Mouse (Mus musculus) adrenal gland, postnatal 10 days (tissue): ENCODE measurements at regions not wholly inside any gene's neighbourhood (a gene's known extent, or its start where the extent isn't known, plus 50 kb on each side); places are given as distances from the start of the nearest gene placed in this dataset.

Experiments used
- DNase-seq: peaks from one replicate; pipeline ENCODE4 v3.0.0; 2021; ENCODE audit warnings: mixed read lengths

DNA sequence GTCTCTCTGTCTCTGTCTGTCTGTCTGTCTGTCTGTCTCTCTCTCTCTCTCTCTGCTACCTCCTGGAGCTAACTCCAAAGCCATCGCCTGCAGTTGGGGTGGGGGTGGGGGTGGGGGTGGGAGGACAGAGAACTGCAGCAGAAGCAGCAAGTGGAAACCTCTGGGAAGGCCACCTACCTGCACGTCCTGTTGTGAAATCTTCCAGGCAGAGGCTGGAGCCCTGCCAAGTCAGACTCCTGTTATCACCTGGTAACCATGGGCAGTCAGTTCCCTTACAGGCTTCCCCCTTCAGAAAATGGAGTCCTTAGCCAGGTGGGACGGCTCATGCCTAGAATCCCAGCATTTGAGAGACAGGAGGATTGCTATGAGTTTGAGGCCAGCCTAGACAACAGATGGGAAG is 361.8 kb downstream of the Bcor start:
- no peak for DNase-seq

DNA sequence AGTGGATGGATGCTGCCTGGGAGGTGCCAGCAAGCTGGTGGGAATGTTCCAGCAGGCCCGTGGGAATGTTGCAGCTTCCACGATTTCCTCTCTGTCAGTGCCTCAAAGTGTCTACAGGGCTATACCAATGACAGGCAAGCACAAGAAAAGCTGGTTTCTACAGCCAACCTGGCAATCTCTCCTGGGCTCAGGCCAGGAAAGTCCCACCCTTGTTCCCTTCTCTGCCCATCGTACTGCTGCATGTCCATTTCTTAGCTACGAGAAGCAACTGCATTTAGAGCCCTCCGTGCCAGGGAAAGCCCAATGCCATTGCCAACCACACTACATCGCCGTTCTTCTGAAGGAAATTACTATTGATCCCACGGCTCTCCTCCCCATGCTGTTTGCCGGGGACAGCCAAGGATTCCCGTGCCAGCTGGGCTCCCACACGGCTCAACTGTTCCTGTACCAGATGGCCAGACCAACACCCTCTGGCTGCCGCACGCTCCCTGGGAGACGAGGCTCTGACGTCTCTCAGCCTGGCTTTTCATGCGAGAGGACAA is 359.7 kb downstream of the Bcor start:
- DNase-seq = no peak

DNA sequence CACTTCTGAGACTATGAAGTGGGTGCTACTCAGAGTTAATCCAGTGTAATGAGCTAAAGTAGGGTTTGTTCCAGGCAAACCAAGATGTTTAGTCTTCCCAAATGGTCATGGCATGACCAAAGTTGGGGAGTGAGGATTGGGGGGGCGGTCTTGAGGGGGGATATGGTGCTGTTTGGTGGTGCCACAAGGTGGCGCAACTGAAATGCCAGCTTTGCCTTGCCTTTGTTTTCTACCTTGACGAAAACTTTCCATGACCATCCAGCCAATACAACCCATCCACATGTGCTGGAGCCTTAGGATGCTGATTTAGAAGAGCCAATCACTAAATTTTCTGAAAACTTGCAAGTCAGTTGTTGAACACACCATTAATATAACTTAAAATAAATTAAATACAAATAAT is 358.9 kb downstream of the Bcor start:
- DNase-seq = no peak

DNA sequence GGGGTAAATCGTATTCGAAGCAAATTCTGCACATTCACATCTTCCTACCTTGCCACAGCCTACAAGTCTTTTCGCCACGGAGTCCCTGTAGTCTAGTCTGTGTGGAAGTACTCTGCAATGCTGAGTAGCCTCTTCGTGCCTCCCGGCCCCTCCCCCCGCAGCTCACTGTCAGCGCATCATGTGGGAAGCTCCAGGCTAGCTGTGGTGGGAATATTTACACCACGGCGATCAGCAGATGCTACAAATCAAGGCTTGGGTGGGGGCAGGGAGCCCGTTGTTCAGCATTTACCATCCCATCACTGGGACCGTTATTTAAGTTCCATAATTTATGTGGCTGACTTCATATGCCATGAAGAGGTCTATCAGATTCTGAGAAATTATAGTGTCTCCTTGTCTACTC is 358.5 kb downstream of the Bcor start:
- no peak for DNase-seq

DNA sequence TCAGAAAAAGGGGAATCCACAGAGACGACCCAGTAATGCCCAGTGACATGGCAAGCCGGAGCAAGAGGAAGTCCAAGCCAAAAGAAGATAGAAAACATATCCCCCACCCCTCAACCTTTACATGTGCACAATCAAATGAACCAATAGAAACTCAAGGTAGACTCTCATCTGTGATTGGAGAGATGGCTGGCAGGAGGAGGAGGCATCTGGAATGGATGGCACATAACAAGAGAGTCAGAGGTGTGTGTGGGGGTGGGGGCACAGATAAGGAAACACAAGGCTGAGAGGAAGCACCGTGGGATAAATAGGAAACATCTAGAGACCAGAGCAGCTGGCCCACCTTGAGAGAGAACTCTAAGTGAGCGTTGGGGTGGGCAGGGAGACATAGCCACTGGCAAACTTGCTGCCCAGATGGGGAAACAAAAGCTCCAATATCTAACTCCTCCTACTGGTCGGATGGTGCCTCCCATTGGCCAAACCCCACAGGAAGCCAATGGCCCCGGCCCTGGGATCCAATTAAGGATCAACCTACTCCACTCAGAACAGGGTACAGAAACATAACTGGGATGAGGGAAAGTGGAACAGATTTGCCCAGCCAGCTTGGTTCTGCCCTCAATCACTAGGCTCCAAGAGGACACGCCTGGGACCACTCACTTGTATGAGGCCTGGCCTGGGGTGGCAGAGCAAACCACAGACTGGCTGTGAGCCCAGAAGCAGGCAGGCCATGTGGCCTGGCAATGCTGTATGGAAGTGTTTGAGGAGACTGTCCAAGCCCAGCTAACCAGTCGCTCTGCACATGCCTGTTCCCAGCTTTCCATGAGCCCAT is 357.9 kb downstream of the Bcor start:
- DNase-seq = peak; percentile 15

DNA sequence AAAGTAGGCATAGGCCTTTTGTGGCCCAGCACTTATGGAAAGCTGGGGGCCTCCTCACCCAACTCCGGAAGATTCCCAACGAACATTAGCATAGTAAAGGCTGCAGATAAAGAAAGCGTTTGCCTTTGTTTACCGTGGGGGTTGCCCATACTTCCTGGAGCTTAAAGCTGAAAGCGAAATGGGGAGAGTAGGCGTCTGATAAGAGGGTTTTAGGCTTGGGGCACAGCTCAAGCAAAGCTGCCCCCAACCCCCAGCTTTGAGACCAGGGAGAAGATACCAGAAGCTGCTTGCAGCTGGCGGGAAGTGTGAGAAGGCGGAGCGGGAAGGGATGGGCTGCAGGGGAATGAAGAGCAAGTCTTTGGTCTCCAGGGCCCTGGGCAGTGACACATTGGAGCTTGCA is 356.9 kb downstream of the Bcor start:
- no peak for DNase-seq

DNA sequence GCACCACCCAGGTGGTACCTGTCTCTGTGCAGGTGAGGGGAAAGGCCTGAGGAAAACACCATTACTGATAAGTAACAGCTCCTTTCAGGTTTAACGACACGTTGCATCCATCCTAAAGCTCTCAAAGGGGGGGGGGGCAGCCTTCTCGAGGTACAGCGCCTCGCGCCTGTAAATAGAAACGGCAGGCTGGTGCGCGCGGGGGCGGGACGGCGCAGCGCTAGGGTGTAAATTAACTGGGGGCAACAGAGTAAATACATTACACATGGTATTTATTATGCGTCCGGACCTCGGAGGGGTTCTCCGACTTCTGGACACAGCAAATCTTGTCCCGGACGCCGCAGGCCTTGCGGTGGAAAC is 353.3 kb downstream of the Bcor start:
- no peak for DNase-seq

DNA sequence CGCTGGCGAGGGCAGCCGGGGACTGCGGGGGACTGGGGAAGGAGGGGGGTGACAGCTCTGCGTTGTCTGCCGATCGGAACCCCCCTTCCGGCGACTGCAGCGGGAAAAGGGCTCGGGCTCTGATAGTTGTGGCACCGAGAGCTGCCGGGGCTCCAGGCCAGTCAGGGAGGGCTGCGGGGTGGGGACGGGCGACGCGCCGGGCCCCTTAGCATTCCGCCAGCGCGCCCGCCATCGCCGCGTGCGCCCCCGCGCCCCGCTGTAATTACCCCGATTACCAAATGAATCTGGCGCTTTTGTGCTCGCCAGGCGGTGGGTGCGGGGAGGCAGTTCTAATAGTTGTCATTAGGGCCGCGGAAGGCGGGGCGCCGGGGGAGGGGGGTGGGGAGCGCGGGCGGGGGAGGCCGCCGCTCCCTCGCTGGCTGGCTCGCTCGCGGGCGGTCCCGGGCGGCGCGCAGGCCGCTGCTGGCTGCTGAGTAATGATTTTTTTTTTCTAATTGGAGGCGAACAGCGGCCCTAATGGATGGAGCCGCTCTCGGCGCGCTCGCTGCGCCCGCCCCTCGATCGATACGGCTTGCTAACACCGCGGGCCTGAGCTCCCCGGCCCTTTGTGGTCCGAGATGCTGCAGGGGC is 352.8 kb downstream of the Bcor start:
- peak; percentile 33 for DNase-seq

DNA sequence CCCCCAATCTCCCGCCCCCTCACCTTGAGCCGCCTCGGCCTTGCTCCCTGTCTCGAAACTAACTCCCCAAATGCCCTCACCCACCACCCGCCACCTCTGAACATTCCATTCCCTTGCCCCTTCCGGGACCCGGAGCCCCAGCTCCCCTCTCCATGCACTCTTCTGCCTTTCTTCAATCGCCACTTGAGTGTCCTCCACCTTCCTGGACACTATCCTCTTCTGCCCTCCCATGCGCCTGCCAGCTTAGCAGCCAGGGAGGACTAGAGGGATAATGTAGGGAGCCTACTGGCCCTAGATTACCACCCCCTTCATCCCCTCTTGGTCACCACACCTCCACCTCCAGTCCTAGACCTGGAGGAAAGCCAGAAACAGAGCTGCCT is 352.3 kb downstream of the Bcor start:
- DNase-seq = no peak

DNA sequence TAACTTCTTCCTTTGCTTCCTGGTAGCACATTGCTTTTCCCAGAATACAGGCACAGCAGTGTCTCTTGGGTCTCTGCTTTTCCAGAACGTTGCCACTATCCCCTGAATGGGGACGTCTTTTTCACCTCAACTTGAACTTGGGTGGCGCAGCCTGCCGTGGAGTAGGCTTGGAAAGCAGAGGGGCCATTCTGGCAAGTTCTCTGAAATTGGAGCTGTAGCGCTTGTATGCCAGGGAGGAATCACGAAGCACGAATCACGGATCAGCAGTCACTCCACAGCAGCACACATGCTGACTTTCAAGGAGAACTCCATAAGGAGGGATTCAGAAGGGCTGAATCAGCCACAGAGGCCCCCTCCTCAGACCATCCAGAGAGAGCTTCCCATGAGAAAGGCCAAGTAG is 351.2 kb downstream of the Bcor start:
- DNase-seq = no peak

DNA sequence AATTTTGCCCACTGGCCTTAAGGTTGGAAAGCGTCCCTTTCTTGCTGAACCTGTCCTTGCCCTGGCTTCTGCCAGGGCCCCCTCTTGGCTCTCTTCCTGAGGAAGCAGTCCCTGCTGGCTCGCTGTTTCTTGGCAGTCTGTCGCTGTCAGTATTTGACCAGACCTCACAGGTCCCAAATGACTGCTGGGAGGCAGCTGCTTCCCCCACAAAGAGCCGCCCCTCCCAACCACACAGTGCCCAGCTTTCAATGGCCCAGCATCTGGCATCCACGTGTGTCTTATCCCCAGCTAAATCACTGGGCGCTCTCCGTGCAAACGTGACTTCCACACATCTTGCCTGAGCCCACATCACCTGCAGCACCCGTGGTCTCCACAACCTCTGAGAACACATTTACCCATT is 345.3 kb downstream of the Bcor start:
- no peak for DNase-seq

DNA sequence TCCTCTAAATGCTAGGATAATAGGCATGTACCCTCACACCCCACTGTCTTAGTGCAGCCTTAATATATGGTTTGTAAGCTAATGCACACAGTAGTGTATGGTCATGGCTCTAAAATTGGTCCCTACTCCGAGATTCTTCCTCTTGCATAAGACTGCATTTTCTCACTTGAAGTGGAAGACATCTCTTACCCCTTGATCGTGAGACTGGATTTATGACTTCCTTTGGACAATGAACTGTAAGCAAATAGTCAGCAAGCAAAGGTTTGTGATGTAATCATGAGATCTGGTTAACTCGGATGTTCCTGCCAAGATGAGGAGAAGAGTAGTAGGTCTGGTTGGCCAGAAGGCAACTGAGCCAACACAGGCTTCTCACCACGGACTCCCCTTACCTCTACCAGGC is 344.3 kb downstream of the Bcor start:
- DNase-seq = no peak

DNA sequence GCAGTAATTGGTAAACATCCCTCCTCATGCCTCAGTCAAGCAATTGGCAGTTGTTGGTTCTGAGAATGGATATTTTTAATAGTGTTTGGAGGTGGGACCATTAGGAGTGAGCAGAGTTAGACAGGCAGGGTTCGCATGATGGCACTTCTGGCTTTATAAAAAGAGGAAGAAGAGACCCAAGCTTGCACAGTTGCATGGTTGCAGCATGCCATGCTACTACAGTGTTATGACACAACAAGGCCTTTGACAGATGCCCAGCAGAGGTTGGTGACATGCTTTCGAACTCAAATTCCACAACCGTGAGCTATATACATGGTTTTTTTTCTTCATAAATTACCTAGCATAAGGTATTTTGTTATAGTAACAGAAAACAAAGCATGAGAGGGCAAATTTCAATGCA is 341.5 kb downstream of the Bcor start:
- DNase-seq = no peak

DNA sequence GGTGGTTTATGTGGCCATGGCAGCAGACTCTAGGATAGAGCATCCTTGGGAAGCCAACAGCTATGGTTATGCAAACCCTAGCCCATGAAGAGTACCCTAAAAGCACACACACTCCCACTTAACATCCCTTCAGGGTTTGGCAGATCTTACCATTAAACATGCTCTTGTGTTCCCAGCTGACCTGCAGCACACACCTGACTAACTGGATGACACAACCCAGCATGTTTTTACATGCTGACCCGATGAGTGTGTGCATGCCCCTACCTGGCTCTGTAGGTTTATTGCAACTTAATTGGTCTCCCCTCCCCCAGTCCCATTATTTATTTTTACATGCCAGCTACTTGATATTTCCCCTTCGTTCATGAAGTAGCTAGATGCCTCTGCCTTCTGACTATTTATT is 339.0 kb downstream of the Bcor start:
- DNase-seq = no peak

DNA sequence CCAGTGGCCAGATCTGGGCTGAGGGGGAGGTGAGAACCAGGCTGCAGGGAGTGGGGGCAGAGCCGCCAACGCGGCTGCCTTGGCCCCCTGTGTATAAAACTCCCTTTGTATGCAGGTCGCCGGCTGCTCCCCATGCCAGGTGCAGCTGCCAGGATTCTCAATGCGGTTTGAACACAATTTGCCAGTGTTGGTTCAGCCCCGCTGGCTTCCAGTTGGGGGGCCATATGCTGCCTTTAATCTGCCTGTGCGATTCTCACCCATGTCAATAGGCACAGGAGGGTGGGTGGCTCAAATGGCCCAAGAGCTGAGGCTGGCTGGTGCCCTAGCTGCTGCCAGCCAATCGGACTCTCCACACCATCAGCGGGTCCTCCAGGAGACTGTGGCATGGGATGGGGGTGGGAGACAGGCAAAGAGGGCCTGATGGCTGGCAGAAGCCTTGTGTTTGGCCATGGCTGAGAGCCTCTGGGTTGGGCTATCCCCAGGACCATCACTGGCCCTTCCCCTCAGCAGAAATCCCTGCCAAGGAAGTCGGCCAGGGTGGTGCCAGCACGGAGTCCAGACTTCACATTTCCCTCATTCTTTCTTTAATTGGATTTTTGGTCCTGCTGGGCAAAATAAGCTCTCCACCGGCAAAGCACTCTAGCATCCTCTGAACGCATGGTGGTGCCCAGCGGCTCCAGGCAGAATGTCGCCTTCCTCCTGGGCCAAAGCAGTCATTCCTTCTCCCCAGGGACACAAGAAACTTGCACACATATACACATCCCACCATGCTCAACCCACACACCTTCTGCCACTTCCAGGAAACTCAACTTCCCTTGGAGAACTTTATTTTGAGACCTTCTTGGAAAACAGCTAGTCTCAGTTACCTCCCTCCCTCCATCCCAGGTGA is 338.0 kb downstream of the Bcor start:
- no peak for DNase-seq

DNA sequence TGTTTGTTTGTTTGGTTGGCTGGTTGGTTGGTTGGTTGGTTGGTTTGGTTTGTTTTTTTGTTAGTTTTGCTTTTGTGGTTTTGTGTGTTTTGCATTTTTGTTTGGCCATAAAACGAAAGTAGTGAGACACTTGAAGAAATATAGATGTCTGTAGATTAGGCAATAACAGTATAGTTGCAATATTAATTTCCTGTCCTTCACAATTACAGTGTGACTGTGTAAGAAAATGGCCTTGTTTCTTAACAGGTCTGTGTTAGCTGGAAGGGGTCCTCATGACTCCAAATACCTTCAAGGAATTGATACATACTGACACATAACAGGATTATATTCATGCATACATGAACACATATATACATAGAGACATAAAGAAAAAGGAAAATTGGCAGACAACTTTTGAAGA is 334.2 kb downstream of the Bcor start:
- DNase-seq = no peak

DNA sequence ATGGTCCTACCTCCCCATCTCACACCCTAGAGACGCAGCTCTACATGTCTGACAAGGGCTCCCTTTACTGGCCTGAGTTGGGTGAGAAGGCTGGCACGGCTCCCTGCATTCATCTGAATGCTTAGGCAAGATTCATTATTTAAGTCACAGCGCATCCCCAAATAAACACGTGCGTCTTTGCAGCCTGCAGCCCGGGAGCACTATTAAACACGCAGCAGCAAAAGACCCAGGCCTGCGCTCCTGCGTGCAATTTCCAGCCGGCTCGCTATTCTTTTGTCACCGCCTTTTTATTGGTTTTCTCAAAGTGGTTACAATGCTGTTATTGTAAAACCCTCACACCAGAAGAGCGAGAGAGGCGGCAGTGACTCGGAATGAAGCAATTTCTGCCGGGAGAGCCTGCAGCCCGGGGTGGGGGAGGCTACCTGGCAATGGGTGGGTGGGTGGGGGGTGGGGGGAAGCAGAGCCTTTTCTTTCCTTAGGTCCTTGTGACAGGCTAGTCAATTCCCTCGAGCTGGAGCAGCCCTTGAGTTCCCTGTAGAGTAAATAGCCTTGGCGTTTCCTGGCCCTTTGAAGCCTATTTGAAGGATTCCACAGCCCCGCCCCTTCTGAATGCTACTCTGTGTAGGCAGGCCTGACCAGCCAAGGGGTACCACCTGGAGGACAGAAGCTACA is 333.3 kb downstream of the Bcor start:
- DNase-seq = no peak

DNA sequence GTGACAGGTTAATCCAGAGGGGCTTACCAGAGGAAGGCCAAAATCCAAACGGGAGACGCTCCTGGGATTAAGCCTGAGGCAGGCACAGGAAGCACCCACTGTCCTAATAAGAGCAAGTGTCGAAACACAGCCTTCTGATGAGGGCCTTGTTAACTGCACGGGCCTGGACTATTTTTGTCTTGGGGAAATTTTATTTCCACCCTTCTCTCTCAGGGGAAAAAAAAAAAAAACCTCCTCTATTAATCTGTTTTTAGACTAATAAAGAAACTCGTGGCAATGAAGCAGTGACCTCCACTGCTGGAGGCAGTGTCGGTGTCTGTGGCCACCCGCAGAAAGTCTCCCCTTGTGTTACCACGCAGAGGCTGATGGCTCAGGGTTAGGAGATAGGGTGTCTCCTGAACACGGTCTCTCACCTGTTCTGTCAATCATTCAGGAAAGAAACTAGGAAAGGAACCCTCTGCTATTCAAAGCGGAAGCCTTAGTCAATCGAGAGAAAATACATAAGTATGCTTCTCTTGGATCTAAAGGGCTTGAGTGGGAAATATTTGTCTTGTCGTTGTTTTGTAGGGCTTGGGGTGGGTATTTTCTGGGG is 330.6 kb downstream of the Bcor start:
- DNase-seq = no peak

DNA sequence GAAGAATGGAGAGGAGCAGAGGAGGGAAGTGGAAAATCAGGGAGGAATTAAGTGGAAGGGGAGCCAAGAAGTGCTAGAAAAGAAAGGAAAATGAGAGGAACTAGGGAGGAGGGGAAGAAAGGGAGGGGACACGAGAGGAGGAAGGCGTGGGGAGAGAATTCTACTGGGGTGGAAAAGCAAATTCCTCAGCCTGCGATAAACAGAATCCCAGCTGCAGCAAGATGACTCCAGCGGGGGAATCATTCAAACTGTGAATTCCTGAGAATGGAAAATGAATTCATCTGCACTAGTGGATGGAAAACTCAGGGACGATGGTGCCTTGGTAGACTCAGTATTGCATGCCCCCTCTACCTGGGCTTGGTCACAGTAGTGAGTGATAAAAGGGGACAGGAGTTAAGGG is 322.6 kb downstream of the Bcor start:
- no peak for DNase-seq

DNA sequence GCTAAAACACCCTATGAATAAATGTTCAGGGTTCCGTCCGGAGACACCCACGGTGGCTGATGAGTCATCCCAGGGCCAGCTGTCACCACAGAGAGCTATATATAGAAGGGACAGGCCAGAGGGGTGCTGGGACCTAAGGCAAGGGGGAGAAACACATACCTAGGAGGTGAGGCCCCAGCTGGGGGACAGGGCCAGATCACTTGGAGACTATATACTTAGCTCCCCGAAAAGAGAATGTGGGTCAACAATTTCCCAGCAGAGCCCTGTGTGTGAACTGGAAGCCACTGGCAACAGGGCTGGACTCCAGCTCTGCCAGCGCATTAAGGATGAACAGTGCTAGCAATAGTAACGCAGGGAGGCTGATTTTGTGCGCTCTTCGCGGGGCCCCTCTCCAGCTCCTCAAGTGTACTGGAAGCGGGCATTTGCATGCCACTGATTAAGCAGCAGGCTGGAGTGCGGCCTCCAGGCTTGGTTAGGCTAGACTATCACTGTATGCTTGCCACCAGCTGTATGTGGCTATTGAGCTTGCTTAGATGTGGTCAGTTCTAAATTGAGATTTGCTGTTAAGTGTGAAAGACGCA is 320.4 kb downstream of the Bcor start:
- peak; percentile 31 for DNase-seq

DNA sequence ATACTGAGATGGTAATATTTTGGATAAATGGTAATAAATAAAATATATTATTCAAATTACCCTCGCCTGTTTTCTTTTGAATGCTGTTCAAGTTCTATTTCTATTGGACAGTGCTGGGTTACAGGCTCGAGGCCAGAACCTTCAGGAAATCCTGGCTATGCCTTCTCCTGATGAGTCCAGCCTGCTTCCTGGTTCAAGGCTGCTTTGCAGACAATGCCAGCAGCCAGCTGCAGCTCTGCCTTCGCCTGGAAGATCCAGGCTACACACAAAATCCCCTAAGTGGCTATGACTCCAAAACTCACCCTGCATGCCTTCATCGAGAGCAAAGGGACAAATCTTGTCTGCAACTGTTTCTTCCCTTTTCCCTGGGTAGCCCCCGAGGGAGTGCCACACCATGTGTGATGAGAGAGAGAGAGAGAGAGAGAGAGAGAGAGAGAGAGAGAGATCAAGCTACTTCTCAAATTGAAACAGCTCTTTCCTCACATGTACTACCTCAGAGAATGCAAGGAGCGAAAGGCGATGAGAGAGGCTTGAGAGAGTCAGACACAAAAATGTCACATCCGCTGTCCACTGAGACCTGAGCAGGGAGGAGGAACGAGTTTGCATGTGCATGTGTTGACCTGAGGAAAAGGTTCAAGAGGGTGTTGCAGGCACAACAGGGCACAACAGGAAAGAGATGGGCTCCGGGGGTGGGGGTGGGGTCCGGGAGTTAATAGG is 319.7 kb downstream of the Bcor start:
- DNase-seq = peak; percentile 45
